Mouse (Mus musculus) limb, embryonic 11.5 days (tissue): ENCODE data around the gene Herc6. TPM values are rescaled to one million over a fixed set of nuclear protein-coding genes. Genes with fewer than 3 reads are reported as not detected.

Experiments used
- ATAC-seq: fragments of 200-750 bp; cut with Nextera tagmentation; 2 replicates; pipeline ENCODE4 v1.8.0; 2017; ENCODE audit warnings: low read depth; ENCODE audit not compliant: insufficient number of reproducible peaks, low FRiP score, low TSS enrichment
- DNase-seq: peaks from one replicate; pipeline ENCODE4 v3.0.0-alpha.2; 2015; ENCODE audit warnings: low spot score
- H3K27ac ChIP-seq: fragments of 300-500 bp; sonication (generic); replicated peaks from 2 replicates; pipeline ENCODE4 v1.5.1; 2014; ENCODE audit warnings: low read depth, mild to moderate bottlenecking, low read length
- H3K27me3 ChIP-seq: fragments of 300-500 bp; sonication (generic); 2 replicates; pipeline ENCODE4 v1.6.1; 2014; ENCODE audit warnings: mild to moderate bottlenecking, low read length, mixed read lengths; ENCODE audit not compliant: control insufficient read depth, insufficient read depth
- H3K36me3 ChIP-seq: fragments of 300-500 bp; sonication (generic); 2 replicates; pipeline ENCODE4 v1.6.1; 2014; ENCODE audit warnings: mild to moderate bottlenecking, low read length, moderate library complexity, mixed read lengths; ENCODE audit not compliant: control insufficient read depth, insufficient read depth
- H3K4me1 ChIP-seq: fragments of 300-500 bp; sonication (generic); 2 replicates; pipeline ENCODE4 v1.6.1; 2014; ENCODE audit warnings: low read length, mixed read lengths; ENCODE audit not compliant: control insufficient read depth, insufficient read depth
- H3K4me2 ChIP-seq: fragments of 300-500 bp; sonication (generic); 2 replicates; pipeline ENCODE4 v1.6.1; 2014; ENCODE audit warnings: low read depth, mild to moderate bottlenecking, moderate library complexity; ENCODE audit not compliant: severe bottlenecking
- H3K4me3 ChIP-seq: fragments of 300-500 bp; sonication (generic); 2 replicates; pipeline ENCODE4 v1.5.1; 2014; ENCODE audit warnings: low read depth, low read length
- H3K9ac ChIP-seq: fragments of 300-500 bp; sonication (generic); 2 replicates; pipeline ENCODE4 v1.6.1; 2014; ENCODE audit warnings: mild to moderate bottlenecking, low read length
- H3K9me3 ChIP-seq: fragments of 300-500 bp; sonication (generic); 2 replicates; pipeline ENCODE4 v1.6.1; 2016; ENCODE audit warnings: low read length; ENCODE audit not compliant: control insufficient read depth
- WGBS: fragments of 180-500 bp; shearing (Covaris S2); extraction: QIAGEN DNeasy Blood & Tissue Kit; methylation state at CpG from one replicate; pipeline ENCODE4 v1.1.7; 2014; 5-methylcytosine and 5-hydroxymethylcytosine counted together
- polyA plus RNA-seq: library from polyadenylated mRNA; unstranded; fragments of >200 nt; fragmentation: Nextera tagmentation; extraction: Ambion mirVana; gene quantifications from 2 replicates; pipeline ENCODE4 v1.2.1, GENCODE M21; 2014

Herc6 gene
- polyA plus RNA-seq, 1 experiment from 2014 or later, result 2.1 TPM

DNA sequence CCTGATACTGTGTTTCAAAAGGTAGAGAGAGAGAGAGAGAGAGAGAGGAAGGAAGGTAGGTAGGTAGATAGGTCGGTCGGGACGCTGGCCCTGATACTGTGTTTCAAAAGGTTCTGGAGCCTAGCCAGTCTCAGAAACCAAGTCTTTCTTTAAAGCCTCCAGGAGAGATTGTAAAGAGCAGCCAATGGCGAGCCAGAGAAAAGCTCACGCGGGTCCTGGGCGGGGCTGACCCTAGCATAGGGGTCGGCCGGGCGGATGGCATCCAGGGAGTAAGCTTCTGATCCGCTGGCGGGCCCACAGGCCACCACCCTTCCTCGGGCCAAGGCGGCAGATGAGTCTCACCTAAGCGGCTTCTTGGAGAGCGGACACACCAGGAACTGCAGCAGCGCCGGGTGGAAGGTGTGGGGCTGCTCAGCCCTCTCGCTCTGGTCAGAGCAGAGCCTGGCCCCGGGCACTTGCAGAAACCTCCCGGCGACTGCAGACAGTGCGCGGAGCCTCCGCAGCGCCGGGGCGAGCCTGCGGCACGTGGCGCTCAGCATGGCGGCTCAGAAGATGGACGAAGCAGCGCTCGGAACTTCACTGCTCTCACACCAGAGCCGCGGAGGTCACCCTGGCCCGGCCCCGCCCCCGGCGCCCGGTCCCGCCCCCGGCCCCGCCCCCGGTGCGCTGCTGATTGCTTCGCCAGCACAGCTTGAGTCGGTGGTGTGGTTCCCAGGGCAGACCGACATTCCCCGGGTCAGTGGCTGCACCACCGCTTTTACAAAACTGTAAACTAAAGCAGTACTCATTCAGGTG lies 110.9 kb downstream of the Herc6 start, which contains the start of gene Pyurf:
Gene Pyurf (minus strand): TSS at position 612 of the 795 bp plus-strand sequence.
- Histone ChIP-seq H3K36me3 (peaks cover 2% of the 10 kb centered on the region; the same call in 1 of the 2 replicates), H3K4me1 (no peaks in the 10 kb centered on the region), H3K9me3 (no peaks in the 10 kb centered on the region; the same call in 1 of the 2 replicates), H3K9ac (peak within 1 kb of the TSS; percentile 82), H3K27ac (peak within 1 kb of the TSS; percentile 84), H3K4me3 (peak within 1 kb of the TSS; percentile 78), H3K27me3 (no peaks in the 10 kb centered on the region), H3K4me2 (peak within 1 kb of the TSS; percentile 76)
- DNase-seq (peak; percentile 91), ATAC-seq (peak; percentile 97)
- under 1% methylated on average over 52 of the region's 52 CpGs for WGBS

GRCm38 (mm10) chr6:57693116-57693515 lies 112.3 kb downstream of the Herc6 start:
- no peak overlapping the region for H3K4me3 ChIP-seq
- DNase-seq (no peak), ATAC-seq (no peak)
- H3K9ac ChIP-seq, result no peak overlapping the region
- WGBS, result 86% methylated on average over 3 of the region's 3 CpGs
- H3K4me1 ChIP-seq, result no peaks in the 10 kb centered on the region
- H3K9me3 ChIP-seq, result no peaks in the 10 kb centered on the region; the same call in 1 of the 2 replicates
- H3K4me2 ChIP-seq, result no peak overlapping the region
- H3K27ac ChIP-seq, result no peak overlapping the region
- no peaks in the 10 kb centered on the region for H3K27me3 ChIP-seq
- H3K36me3 ChIP-seq, result no peaks in the 10 kb centered on the region; the same call in 1 of the 2 replicates

DNA sequence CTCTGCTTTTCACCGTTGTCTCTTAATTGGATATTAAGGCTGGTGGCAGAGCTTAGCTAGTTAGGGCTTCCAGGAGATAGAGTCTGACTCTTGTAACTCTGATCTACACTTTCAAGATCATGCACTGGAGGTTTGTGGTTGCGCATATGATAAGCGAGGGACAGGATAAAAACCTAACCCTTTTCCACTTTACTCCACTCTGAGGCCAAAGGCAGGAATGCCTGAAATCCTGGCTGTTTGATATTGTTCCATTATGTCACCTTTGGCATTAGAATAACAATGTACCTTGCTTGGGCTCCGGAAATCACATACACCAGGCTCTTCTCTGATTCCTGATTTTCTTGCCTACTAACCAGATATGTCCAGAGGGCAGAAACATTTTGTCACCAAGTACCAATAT lies 120.9 kb downstream of the Herc6 start:
- Histone ChIP-seq H3K4me3 (no peak overlapping the region; the same call in 1 of the 2 replicates), H3K27me3 (no peaks in the 10 kb centered on the region), H3K36me3 (no peaks in the 10 kb centered on the region), H3K4me1 (no peaks in the 10 kb centered on the region), H3K4me2 (peak overlapping the region; percentile 67; the same call in 1 of the 2 replicates), H3K9ac (no peak overlapping the region), H3K27ac (no peak overlapping the region), H3K9me3 (no peaks in the 10 kb centered on the region)
- ATAC-seq, result no peak
- no peak for DNase-seq
- 69% methylated on average over 4 of the region's 4 CpGs for WGBS

DNA sequence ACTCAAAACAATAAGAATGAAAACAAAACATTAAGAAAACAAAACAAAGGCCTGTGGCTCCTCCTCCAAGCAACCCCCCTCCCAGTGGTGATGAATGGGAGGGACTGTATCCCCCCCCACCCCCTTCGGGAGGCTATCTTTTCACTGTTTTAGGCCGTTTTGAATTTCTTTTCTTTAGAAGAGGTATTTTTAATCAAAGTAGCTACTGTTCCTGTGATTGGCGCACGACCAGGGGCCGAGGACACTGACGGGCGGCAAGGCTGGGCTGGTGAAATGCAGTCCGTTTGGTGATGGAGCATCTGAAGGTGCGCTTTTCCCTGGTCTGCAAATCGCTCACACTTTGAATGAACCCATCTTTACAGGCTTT lies 121.6 kb downstream of the Herc6 start, which contains the start of gene Lancl2:
Gene Lancl2 (plus strand): TSS at position 165 of the 367 bp plus-strand sequence.
- Histone ChIP-seq H3K4me2 (peak within 1 kb of the TSS; percentile 67), H3K4me1 (no peaks in the 10 kb centered on the region), H3K36me3 (no peaks in the 10 kb centered on the region), H3K9me3 (no peaks in the 10 kb centered on the region), H3K27ac (peak within 1 kb of the TSS; percentile 85), H3K9ac (peak within 1 kb of the TSS; percentile 87), H3K27me3 (no peaks in the 10 kb centered on the region), H3K4me3 (peak within 1 kb of the TSS; percentile 71)
- WGBS, result under 1% methylated on average over 10 of the region's 10 CpGs
- no peak for DNase-seq
- ATAC-seq, result peak; percentile 27

DNA sequence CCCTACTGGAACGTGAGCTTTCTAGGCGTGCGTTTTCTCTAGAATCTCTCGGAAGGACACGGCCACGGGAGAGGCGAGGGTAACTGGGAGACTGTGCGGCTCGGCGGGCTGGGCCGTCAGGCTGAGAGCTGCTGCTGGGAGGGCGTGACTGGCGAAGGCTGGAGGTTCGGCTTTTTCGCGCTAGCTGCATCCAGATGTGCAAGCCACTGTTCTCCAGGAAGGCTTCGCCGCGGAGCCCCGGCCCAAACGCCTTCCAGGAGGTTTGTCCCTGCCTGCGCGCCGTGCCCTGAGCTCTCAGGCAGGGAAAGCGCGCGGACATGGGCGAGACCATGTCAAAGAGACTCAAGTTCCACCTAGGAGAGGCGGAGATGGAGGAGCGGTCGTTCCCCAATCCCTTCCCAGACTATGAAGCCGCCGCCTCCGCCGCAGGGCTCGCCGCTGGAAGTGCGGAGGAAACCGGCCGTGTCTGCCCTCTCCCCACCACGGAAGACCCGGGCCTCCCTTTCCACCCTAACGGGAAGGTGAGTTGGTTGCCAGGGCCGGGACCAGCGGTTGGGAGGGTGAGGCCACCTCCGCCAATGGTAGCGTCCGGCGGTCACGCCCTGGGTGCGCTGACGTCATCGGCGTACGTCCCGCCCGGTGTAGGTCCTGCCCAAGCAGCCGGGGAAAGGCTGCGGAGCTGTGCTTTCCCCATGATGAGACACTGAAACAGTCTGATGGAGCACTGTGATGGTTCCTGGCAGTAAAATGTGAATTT lies 122.1 kb downstream of the Herc6 start:
- Histone ChIP-seq H3K4me3 (peak overlapping the region; percentile 71), H3K36me3 (no peaks in the 10 kb centered on the region), H3K27ac (peak overlapping the region; percentile 85), H3K9ac (peak overlapping the region; percentile 87), H3K27me3 (no peaks in the 10 kb centered on the region), H3K9me3 (no peaks in the 10 kb centered on the region), H3K4me2 (peak overlapping the region; percentile 67), H3K4me1 (no peaks in the 10 kb centered on the region)
- DNase-seq, result peak; percentile 95
- peak; percentile 100 for ATAC-seq
- under 1% methylated on average over 59 of the region's 59 CpGs for WGBS

- H3K4me1 ChIP-seq, result no peaks in the 10 kb centered on the region
- H3K9ac ChIP-seq, result peak overlapping the region; percentile 87
- H3K36me3 ChIP-seq, result no peaks in the 10 kb centered on the region
- no peaks in the 10 kb centered on the region for H3K9me3 ChIP-seq
- H3K4me2 ChIP-seq, result peak overlapping the region; percentile 67
- H3K27me3 ChIP-seq, result no peaks in the 10 kb centered on the region
- peak overlapping the region; percentile 71 for H3K4me3 ChIP-seq
- no peak for DNase-seq
- no peak overlapping the region for H3K27ac ChIP-seq
- peak; percentile 31 for ATAC-seq
- WGBS, result 55% methylated on average over 2 of the region's 2 CpGs
Observed at GRCm38 (mm10) chr6:57703703-57704102, 122.9 kb downstream of the Herc6 start.

GRCm38 (mm10) chr6:57706721-57707120 lies 125.9 kb downstream of the Herc6 start:
- no peak overlapping the region for H3K4me3 ChIP-seq
- H3K27ac ChIP-seq, result no peak overlapping the region
- no peaks in the 10 kb centered on the region for H3K27me3 ChIP-seq
- H3K36me3 ChIP-seq, result no peaks in the 10 kb centered on the region
- DNase-seq, result no peak
- no peaks in the 10 kb centered on the region for H3K9me3 ChIP-seq
- no peak overlapping the region for H3K9ac ChIP-seq
- WGBS, result 94% methylated on average over 1 of the region's 1 CpGs
- no peaks in the 10 kb centered on the region for H3K4me1 ChIP-seq
- no peak overlapping the region for H3K4me2 ChIP-seq
- no peak for ATAC-seq

GRCm38 (mm10) chr6:57711726-57712125 lies 130.9 kb downstream of the Herc6 start:
- Histone ChIP-seq H3K4me3 (no peak overlapping the region), H3K9me3 (no peaks in the 10 kb centered on the region; the same call in 1 of the 2 replicates), H3K4me1 (no peaks in the 10 kb centered on the region), H3K27me3 (no peaks in the 10 kb centered on the region), H3K9ac (no peak overlapping the region), H3K36me3 (no peaks in the 10 kb centered on the region; the same call in 1 of the 2 replicates), H3K27ac (no peak overlapping the region), H3K4me2 (no peak overlapping the region)
- no peak for DNase-seq
- WGBS, result 17% methylated on average over 1 of the region's 1 CpGs
- ATAC-seq, result no peak
